Mouse (Mus musculus) MEL (cell line): ENCODE measurements at regions not wholly inside any gene's neighbourhood (a gene's known extent, or its start where the extent isn't known, plus 50 kb on each side); places are given as distances from the start of the nearest gene placed in this dataset.

Experiments
- SIN3A ChIP-seq: IDR thresholded peaks from 2 replicates; pipeline ENCODE4 v1.6.1; 2012; ENCODE audit warnings: low read length, improper control_type of control experiment, inconsistent platforms
- TCF12 ChIP-seq: IDR thresholded peaks from 2 replicates; pipeline ENCODE4 v1.6.1; 2014; ENCODE audit warnings: low read depth, mild to moderate bottlenecking, inconsistent platforms, low read length, improper control_type of control experiment, moderate library complexity

- TF ChIP-seq TCF12 (no peak), SIN3A (no peak)
These were observed 127.5 kb upstream of the Gm26657 start for GRCm38 (mm10) chr4:56612325-56612724.
